In the genomic region with DNA sequence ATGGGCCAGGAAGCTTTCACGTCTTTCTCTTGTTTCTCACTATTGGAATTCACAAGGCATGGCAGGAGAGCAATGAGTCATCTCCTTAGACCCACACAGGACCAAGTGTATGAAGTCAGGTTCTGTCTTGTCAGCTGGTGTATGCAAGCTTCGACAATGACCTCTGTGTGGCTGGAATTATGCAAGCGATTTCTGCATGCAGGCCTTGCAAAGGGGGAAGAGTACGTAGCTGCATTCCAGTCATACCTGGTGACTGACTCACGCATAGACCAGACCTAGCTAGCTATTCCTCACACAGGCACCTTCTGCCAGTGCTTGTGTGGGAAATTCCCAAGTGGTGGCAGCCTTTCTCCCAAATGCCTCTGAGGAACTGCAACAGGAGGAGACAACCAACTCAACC, we compare ENCODE assay signal across 8 mouse cellular contexts. TPM values are rescaled to one million over a fixed set of nuclear protein-coding genes. Genes with fewer than 3 reads are reported as not detected.
DNase-seq lines count a peak whose midpoint lies in the region; ATAC-seq lines count a peak whose summit lies in the region.

No protein-coding gene starts in this region.

- H3K36me3 ChIP-seq in midbrain, embryonic 13.5 days, result peaks cover 79% of the 10 kb centered on the region
- peaks cover 46% of the 10 kb centered on the region for H3K36me3 ChIP-seq in midbrain, embryonic 16.5 days (ENCODE audit: control insufficient read depth, insufficient read depth, low read length)
- peaks cover 81% of the 10 kb centered on the region for H3K36me3 ChIP-seq in embryonic facial prominence, embryonic 14.5 days (ENCODE audit: control insufficient read depth, insufficient read depth, low read length)

- no peak overlapping the region for H3K4me2 ChIP-seq in midbrain, embryonic 13.5 days (replicated peaks)
- H3K4me2 ChIP-seq in midbrain, embryonic 16.5 days (ENCODE audit: low read length), result no peak overlapping the region
- H3K4me2 ChIP-seq in embryonic facial prominence, embryonic 14.5 days (ENCODE audit: low read depth, low read length), result no peak overlapping the region

- no peaks in the 10 kb centered on the region for H3K4me1 ChIP-seq in midbrain, embryonic 13.5 days (replicated peaks)
- no peaks in the 10 kb centered on the region for H3K4me1 ChIP-seq in midbrain, embryonic 16.5 days (ENCODE audit: control insufficient read depth, insufficient read depth, low read length)
- H3K4me1 ChIP-seq in embryonic facial prominence, embryonic 14.5 days (ENCODE audit: control insufficient read depth, insufficient read depth, low read length), result no peaks in the 10 kb centered on the region

- peak; percentile 93 for DNase-seq in embryonic facial prominence, embryonic 14.5 days (ENCODE audit: low spot score)
- peak; percentile 87 for DNase-seq in kidney, adult 11 months
- peak; percentile 89 for DNase-seq in lung, postnatal 25 days (ENCODE audit: low spot score)
- DNase-seq in ovary, postnatal 14 days (ENCODE audit: low spot score), result no peak
- DNase-seq in layer of hippocampus, adult 9-10 months (ENCODE audit: low spot score), result no peak
- DNase-seq in spleen, postnatal 4 days (ENCODE audit: low spot score in 2 of 2), result no peak

- ATAC-seq in midbrain, embryonic 13.5 days, result no peak
- no peak for ATAC-seq in midbrain, embryonic 16.5 days
- ATAC-seq in embryonic facial prominence, embryonic 14.5 days (ENCODE audit: low read depth), result peak; percentile 94

- WGBS in midbrain, embryonic 13.5 days, result 67% methylated on average over 5 of the region's 5 CpGs
- WGBS in midbrain, embryonic 16.5 days, result 77% methylated on average over 5 of the region's 5 CpGs
- 26% methylated on average over 5 of the region's 5 CpGs for WGBS in embryonic facial prominence, embryonic 14.5 days

- no peak overlapping the region for H3K4me3 ChIP-seq in midbrain, embryonic 13.5 days (replicated peaks)
- no peak overlapping the region for H3K4me3 ChIP-seq in midbrain, embryonic 16.5 days (ENCODE audit: low read depth, low read length)
- H3K4me3 ChIP-seq in embryonic facial prominence, embryonic 14.5 days (ENCODE audit: low read depth, low read length), result no peak overlapping the region

- peaks cover 14% of the 10 kb centered on the region for H3K9me3 ChIP-seq in midbrain, embryonic 13.5 days
- peaks cover 11% of the 10 kb centered on the region; the same call in 1 of the 2 replicates for H3K9me3 ChIP-seq in midbrain, embryonic 16.5 days (replicated peaks; ENCODE audit: control insufficient read depth, low read length, poor library complexity, severe bottlenecking)
- H3K9me3 ChIP-seq in embryonic facial prominence, embryonic 14.5 days (ENCODE audit: control insufficient read depth, low read length), result peaks cover 24% of the 10 kb centered on the region

- 0 out of 2 replicates have a peak overlapping the region, but pooled peaks have one; percentile 5 for H3K27ac ChIP-seq in midbrain, embryonic 13.5 days
- no peak overlapping the region for H3K27ac ChIP-seq in midbrain, embryonic 16.5 days (ENCODE audit: low read length)
- H3K27ac ChIP-seq in embryonic facial prominence, embryonic 14.5 days (replicated peaks; ENCODE audit: low read depth, low read length), result peak overlapping the region; percentile 52

- no peaks in the 10 kb centered on the region for H3K27me3 ChIP-seq in midbrain, embryonic 13.5 days
- no peaks in the 10 kb centered on the region for H3K27me3 ChIP-seq in midbrain, embryonic 16.5 days (ENCODE audit: control insufficient read depth, insufficient read depth, low read depth, low read length)
- no peaks in the 10 kb centered on the region for H3K27me3 ChIP-seq in embryonic facial prominence, embryonic 14.5 days (replicated peaks; ENCODE audit: control insufficient read depth, insufficient read depth, low read length)

- H3K9ac ChIP-seq in midbrain, embryonic 13.5 days (replicated peaks), result no peak overlapping the region
- H3K9ac ChIP-seq in midbrain, embryonic 16.5 days (ENCODE audit: low read depth, low read length), result no peak overlapping the region
- H3K9ac ChIP-seq in embryonic facial prominence, embryonic 14.5 days (ENCODE audit: low read depth, low read length), result no peak overlapping the region

RNA-seq across cellular contexts. Expression of a gene that starts 8.0 kb away (rescaled TPM):
- polyA plus RNA-seq in midbrain, embryonic 13.5 days (2015; fragmentation: Nextera tagmentation; extraction: Ambion mirVana), result 352 and 380 TPM in 2 replicates
- 557 and 614 TPM in 2 replicates for polyA plus RNA-seq in midbrain, embryonic 16.5 days (2015; fragmentation: Nextera tagmentation; extraction: Ambion mirVana)
- 124 and 142 TPM in 2 replicates for polyA plus RNA-seq in embryonic facial prominence, embryonic 14.5 days (2014; fragmentation: Nextera tagmentation; extraction: Ambion mirVana)

RNA-seq across cellular contexts. Expression of a gene that starts 9.1 kb away (rescaled TPM):
- 14.3 TPM in 2 replicates for polyA plus RNA-seq in midbrain, embryonic 13.5 days (2015; fragmentation: Nextera tagmentation; extraction: Ambion mirVana)
- 17.9 and 18.3 TPM in 2 replicates for polyA plus RNA-seq in midbrain, embryonic 16.5 days (2015; fragmentation: Nextera tagmentation; extraction: Ambion mirVana)
- polyA plus RNA-seq in embryonic facial prominence, embryonic 14.5 days (2014; fragmentation: Nextera tagmentation; extraction: Ambion mirVana), result 9.7 and 11.1 TPM in 2 replicates

RNA-seq across cellular contexts. Expression of a gene that starts 13.3 kb away (rescaled TPM):
- 14.7 and 15.0 TPM in 2 replicates for polyA plus RNA-seq in midbrain, embryonic 13.5 days (2015; fragmentation: Nextera tagmentation; extraction: Ambion mirVana)
- polyA plus RNA-seq in midbrain, embryonic 16.5 days (2015; fragmentation: Nextera tagmentation; extraction: Ambion mirVana), result 14.2 and 14.4 TPM in 2 replicates
- polyA plus RNA-seq in embryonic facial prominence, embryonic 14.5 days (2014; fragmentation: Nextera tagmentation; extraction: Ambion mirVana), result 8.8 and 11.0 TPM in 2 replicates

Comparison
In these comparisons a context has a peak if more than half of its experiments do, and no peak if none do; other contexts are left out.
1. DNase-seq: peak in embryonic facial prominence, embryonic 14.5 days (single experiment), kidney, adult 11 months (single experiment) and lung, postnatal 25 days (single experiment); none in ovary, postnatal 14 days (single experiment), layer of hippocampus, adult 9-10 months (single experiment) and spleen, postnatal 4 days (0 of 2).